Mouse (Mus musculus) liver, embryonic 14.5 days (tissue): ENCODE measurements around the gene Ubtf. TPM values are rescaled to one million over a fixed set of nuclear protein-coding genes. Genes with fewer than 3 reads are reported as not detected.
A peak's percentile ranks its signal among the peaks of the same experiment; 100 is the strongest.

Experiments used
- ATAC-seq: fragments of 200-750 bp; cut with Nextera tagmentation; 2 replicates; pipeline ENCODE4 v1.8.0; 2017; ENCODE audit warnings: moderate number of reproducible peaks, mild to moderate bottlenecking, moderate library complexity; ENCODE audit not compliant: insufficient read depth
- DNase-seq, 3 experiments: peaks; one replicate each; pipeline ENCODE4 v3.0.0-alpha.2; 2012 to 2013; ENCODE audit warnings: low read depth in 3 of 3, low spot score in 3 of 3
- H3K27ac ChIP-seq: fragments of 300-500 bp; sonication (generic); 2 replicates; pipeline ENCODE4 v1.5.1; 2014; ENCODE audit warnings: moderate library complexity, mild to moderate bottlenecking, control low read depth, inconsistent platforms
- H3K27me3 ChIP-seq: fragments of 300-500 bp; sonication (generic); 2 replicates; pipeline ENCODE4 v1.6.1; 2014; ENCODE audit warnings: mild to moderate bottlenecking, low read length, moderate library complexity; ENCODE audit not compliant: control insufficient read depth, insufficient read depth
- H3K36me3 ChIP-seq: fragments of 300-500 bp; sonication (generic); replicated peaks from 2 replicates; pipeline ENCODE4 v1.6.1; 2014; ENCODE audit warnings: low read depth; ENCODE audit not compliant: control insufficient read depth, insufficient read depth
- H3K4me1 ChIP-seq, 2 experiments: fragments of 200-500 bp in 1 of 2; fragments of 300-500 bp in 1 of 2; sonication (generic) in 1 of 2; replicated peaks; 2 replicates each; pipeline ENCODE4 v1.6.1; 2012 to 2014; ENCODE audit warnings: antibody characterized with exemption in 1 of 2, inconsistent platforms in 1 of 2, low read length in 1 of 2; ENCODE audit not compliant: control insufficient read depth in 2 of 2, insufficient read depth in 2 of 2
- H3K4me2 ChIP-seq: fragments of 300-500 bp; sonication (generic); 2 replicates; pipeline ENCODE4 v1.6.1; 2014; ENCODE audit warnings: low read depth, mild to moderate bottlenecking, control low read depth, moderate library complexity
- H3K4me3 ChIP-seq, 2 experiments: fragments of 200-500 bp in 1 of 2; fragments of 300-500 bp in 1 of 2; sonication (generic) in 1 of 2; 2 replicates each; pipeline ENCODE4 v1.5.1; 2012 to 2014; ENCODE audit warnings: low read depth in 2 of 2, low read length in 2 of 2, mild to moderate bottlenecking in 2 of 2, control low read depth in 1 of 2, inconsistent platforms in 1 of 2, moderate library complexity in 1 of 2; ENCODE audit not compliant: insufficient read depth in 1 of 2
- H3K9ac ChIP-seq: fragments of 300-500 bp; sonication (generic); replicated peaks from 2 replicates; pipeline ENCODE4 v1.6.1; 2014; ENCODE audit warnings: mild to moderate bottlenecking, control low read depth, moderate library complexity
- H3K9me3 ChIP-seq: fragments of 300-500 bp; sonication (generic); 2 replicates; pipeline ENCODE4 v1.6.1; 2016; ENCODE audit warnings: low read length, mixed read lengths; ENCODE audit not compliant: control insufficient read depth
- CTCF ChIP-seq: IDR thresholded peaks from 2 replicates; pipeline ENCODE4 v1.5.1; 2016; ENCODE audit warnings: antibody characterized with exemption, low read depth, control low read depth
- EP300 ChIP-seq: IDR thresholded peaks from 2 replicates; pipeline ENCODE4 v1.6.1; 2016; ENCODE audit warnings: antibody characterized with exemption, low read depth
- WGBS: fragments of 180-500 bp; shearing (Covaris S2); extraction: QIAGEN DNeasy Blood & Tissue Kit; methylation state at CpG from one replicate; pipeline ENCODE4 v1.1.7; 2014; ENCODE audit not compliant: insufficient replicate concordance; 5-methylcytosine and 5-hydroxymethylcytosine counted together
- polyA plus RNA-seq, 2 experiments: library from polyadenylated mRNA; depleted of rRNA in 1 of 2; stranded (reverse) in 1 of 2; unstranded in 1 of 2; fragments of >200 nt; fragmentation: Nextera tagmentation in 1 of 2; extraction: Ambion mirVana in 1 of 2; gene quantifications; 2 replicates each; pipeline versions ENCODE4 v1.2.1 to v1.2.3; 2012 to 2014

Ubtf gene
- polyA plus RNA-seq, 2 experiments = 34.7 to 42.5 TPM

DNA sequence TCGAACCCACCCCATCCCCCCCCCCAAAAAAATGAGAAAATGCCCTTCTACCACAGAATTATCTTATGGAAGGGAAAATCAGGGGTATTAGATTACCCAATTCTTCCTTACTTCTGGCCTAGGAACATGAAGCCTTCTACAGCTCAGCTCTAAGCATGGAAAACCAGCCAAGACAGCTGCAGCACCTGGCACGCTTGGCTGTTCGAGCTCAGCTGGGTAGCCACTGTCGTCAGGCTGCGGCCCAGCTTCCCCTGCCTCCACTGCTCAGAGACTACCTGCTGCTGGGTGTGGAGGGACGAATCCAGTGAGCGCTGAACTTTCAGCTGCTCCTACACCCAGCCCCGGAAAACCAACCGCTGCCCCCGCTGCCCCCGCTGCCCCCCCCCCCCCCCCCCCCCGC lies 41.8 kb downstream of the Ubtf start:
- Histone ChIP-seq H3K4me2 (no peak overlapping the region), H3K36me3 (no peaks in the 10 kb centered on the region), H3K9me3 (no peaks in the 10 kb centered on the region), H3K4me3 (no peak overlapping the region), H3K9ac (no peak overlapping the region), H3K27ac (no peak overlapping the region), H3K4me1 (no peaks in the 10 kb centered on the region; a peak in 3 of 4 replicates), H3K27me3 (no peaks in the 10 kb centered on the region)
- DNase-seq (no peak), ATAC-seq (no peak)
- 69% methylated on average over 12 of the region's 12 CpGs for WGBS
- TF ChIP-seq CTCF = no peak
- no peak for TF ChIP-seq EP300

DNA sequence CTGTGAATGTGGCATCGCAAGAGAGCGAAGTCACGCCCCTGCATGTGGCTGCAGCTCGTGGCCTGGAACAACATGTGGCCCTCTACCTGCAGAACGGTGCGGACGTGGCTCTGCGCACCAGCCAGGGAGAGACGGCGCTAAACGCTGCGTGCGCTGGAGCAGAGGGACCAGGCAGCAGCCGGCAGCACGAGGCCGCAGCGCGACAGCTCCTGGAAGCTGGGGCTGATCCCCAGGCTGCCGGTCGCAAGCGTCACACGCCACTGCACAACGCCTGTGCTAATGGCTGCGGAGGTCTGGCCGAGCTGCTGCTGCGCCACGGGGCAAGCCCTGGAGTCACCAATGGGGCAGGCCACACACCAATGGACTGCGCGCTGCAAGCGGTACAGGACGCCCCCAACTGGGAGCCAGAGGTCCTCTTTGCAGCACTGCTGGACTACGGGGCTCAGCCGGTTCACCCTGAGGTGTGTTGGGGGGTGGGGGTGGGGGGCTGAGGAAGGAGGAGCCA lies 43.1 kb downstream of the Ubtf start:
- 4% methylated on average over 33 of the region's 33 CpGs for WGBS
- no peaks in the 10 kb centered on the region for H3K27me3 ChIP-seq
- DNase-seq = peak in 1 of 3 experiments; percentile 5
- peak; percentile 65 for ATAC-seq
- no peak for TF ChIP-seq EP300
- TF ChIP-seq CTCF = no peak
- peak overlapping the region; percentile 51 for H3K9ac ChIP-seq
- H3K4me2 ChIP-seq = peak overlapping the region; percentile 61
- H3K36me3 ChIP-seq = no peaks in the 10 kb centered on the region
- H3K27ac ChIP-seq = no peak overlapping the region
- no peaks in the 10 kb centered on the region for H3K9me3 ChIP-seq
- peak overlapping the region; percentile 26 to 43 for H3K4me3 ChIP-seq
- no peaks in the 10 kb centered on the region; a peak in 3 of 4 replicates for H3K4me1 ChIP-seq

DNA sequence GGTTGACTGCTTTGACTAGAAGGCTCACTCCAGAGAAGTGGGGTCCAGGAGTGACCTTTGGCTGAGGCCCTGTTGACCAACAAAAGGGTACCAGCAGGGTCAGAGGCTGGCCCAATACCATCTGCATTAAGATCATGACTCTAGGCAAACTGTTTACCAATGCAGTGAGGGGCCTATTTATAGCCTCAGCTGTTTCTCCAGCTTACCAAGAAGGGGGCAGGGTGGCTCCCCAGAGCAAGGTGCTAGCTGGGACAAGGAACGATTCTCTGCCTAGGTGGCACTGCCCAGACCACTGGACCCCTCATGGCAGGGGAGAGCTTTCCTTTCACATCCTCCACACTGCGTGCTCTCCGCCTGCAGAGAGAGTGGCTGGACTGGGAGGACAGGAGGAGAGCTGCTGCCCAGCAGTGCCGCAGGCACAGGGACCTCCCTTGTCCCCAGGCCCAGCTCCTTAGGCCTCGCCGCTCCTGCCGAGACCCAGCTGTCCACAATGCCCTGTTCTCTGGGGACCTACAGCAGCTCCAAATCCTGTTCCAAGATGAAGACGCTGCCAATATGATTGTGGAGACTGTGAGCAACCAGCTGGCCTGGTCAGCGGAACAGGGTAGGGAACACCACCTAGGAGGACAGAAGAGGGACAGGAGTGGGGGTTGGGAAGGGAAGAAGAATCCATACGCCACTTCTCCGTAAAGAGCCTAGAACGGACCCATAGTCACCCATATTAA lies 50.9 kb downstream of the Ubtf start, which contains the start of gene Asb16:
Gene Asb16, plus strand, starts transcription at position 224 of the 725 bp plus-strand sequence.
- no peaks in the 10 kb centered on the region for H3K27me3 ChIP-seq
- ATAC-seq (no peak), DNase-seq (no peak)
- no peaks in the 10 kb centered on the region for H3K36me3 ChIP-seq
- no peak within 1 kb of the TSS for H3K27ac ChIP-seq
- no peaks in the 10 kb centered on the region for H3K9me3 ChIP-seq
- H3K4me1 ChIP-seq = 0 out of 4 replicates have a peak, but pooled peaks cover 0 to 2% of the 10 kb centered on the region in 2 experiments
- 76% methylated on average over 12 of the region's 12 CpGs for WGBS
- no peak within 1 kb of the TSS for H3K9ac ChIP-seq
- TF ChIP-seq EP300 (no peak), CTCF (no peak)
- H3K4me3 ChIP-seq = no peak within 1 kb of the TSS
- H3K4me2 ChIP-seq = no peak within 1 kb of the TSS

DNA sequence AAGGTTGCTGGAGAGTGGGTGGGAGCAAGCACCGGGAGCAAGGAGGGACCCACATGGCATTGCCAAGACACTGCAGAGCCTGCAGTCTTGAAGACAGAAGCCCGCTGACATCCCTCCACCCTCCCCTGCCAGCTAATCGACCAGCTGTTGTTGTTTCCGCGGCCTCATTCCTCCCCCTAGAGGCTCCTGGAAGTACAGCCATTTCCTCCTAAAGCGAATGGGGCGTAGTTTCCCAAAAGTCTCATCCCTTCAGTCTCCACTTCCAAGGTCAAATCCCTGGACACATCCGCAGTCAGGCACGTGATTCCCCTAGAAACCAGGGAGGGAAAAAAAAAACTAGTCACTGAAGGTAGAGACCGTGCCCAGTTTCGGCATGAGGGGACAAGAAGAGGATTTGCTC lies 52.1 kb downstream of the Ubtf start:
- Histone ChIP-seq H3K4me2 (no peak overlapping the region), H3K9me3 (no peaks in the 10 kb centered on the region), H3K4me3 (no peak overlapping the region), H3K36me3 (peaks cover 3% of the 10 kb centered on the region; the same call in 1 of the 2 replicates), H3K9ac (no peak overlapping the region), H3K27me3 (no peaks in the 10 kb centered on the region), H3K27ac (no peak overlapping the region), H3K4me1 (0 out of 4 replicates have a peak, but pooled peaks cover 0 to 2% of the 10 kb centered on the region in 2 experiments)
- no peak; the same call in 1 of the 2 replicates for ATAC-seq
- no peak for DNase-seq
- WGBS = 9% methylated on average over 11 of the region's 11 CpGs
- peak; percentile 83 for TF ChIP-seq CTCF
- TF ChIP-seq EP300 = no peak

DNA sequence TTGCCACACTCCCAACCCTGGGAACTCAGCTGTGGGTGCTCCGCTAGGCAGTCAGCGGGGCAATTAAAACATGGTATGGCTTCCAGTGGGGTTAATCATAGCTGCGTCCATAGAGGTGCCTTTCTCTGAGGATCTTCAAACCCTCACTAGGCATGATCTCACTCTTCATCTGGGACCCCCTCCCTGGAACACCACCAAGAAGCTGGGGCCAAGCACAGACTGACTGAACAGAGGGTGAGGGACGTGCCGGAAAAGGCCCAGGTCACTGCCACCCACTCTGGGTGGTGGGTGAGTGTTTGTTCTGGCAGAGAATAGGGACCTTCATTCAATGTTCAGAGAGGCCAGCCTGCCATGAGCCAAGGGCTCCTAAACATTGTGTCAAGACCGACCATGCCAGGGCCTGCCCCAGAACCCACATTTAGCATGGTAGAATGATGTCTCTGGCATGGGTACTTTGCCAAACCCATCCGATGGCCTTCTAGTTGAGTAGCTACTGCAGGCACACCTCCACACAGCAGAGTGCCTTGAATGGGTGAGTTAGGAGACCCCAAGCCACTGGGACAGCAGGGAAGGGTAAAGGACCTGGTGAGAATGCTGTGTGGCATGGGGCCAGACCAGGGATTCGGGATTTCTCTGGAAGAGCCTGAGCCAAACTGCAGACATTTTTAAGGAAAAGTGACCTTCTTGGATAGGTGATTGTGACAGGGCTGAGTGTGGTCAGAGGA lies 52.7 kb downstream of the Ubtf start:
- Histone ChIP-seq H3K27ac (no peak overlapping the region), H3K36me3 (peaks cover 4% of the 10 kb centered on the region; the same call in 1 of the 2 replicates), H3K4me2 (no peak overlapping the region), H3K4me1 (0 out of 4 replicates have a peak, but pooled peaks cover 0 to 2% of the 10 kb centered on the region in 2 experiments), H3K4me3 (no peak overlapping the region), H3K27me3 (no peaks in the 10 kb centered on the region), H3K9me3 (no peaks in the 10 kb centered on the region), H3K9ac (no peak overlapping the region)
- 79% methylated on average over 8 of the region's 8 CpGs for WGBS
- no peak for ATAC-seq
- TF ChIP-seq EP300 (no peak), CTCF (no peak)
- no peak for DNase-seq
